Mouse (Mus musculus) adrenal gland, adult 10 weeks (tissue): Measurements from ENCODE around the gene Slirp. TPM values are rescaled to one million over a fixed set of nuclear protein-coding genes. Genes with fewer than 3 reads are reported as not detected.

Source experiments
- polyA plus RNA-seq: library from polyadenylated mRNA; stranded (reverse); fragments of 350-450 nt; fragmentation: Illumina TruSeq; extraction: RNeasy Lipid Tissue Mini Kit (QIAGEN cat#74804); gene quantifications from one replicate; pipeline ENCODE4 v1.2.3, GENCODE M21; 2014; ENCODE audit warnings: low read depth, low replicate concordance

The Slirp gene
- polyA plus RNA-seq = 171 TPM

GRCm38 (mm10) chr12:87443700-87444122, at the start of gene Slirp, which contains the start of gene Alkbh1:
Slirp (plus strand) TSS chr12:87443896.
Alkbh1 (minus strand) TSS chr12:87444017.

GRCm38 (mm10) chr12:87471964-87472786, 28.5 kb downstream of the Slirp start, which contains the start of gene Snw1:
Snw1 (minus strand) TSS chr12:87472274.

GRCm38 (mm10) chr12:87494421-87494820, 50.7 kb downstream of the Slirp start, which contains the start of gene Gm5788:
Gm5788 (plus strand) TSS chr12:87494721.

Other genes with a start within 250 kb of the Slirp start
- 2.5 TPM for gene Samd15, start 244.2 kb upstream of the Slirp start, polyA plus RNA-seq
- 54.9 TPM for gene Tmed8, start 243.4 kb upstream of the Slirp start, polyA plus RNA-seq
- 0.52 TPM for gene Noxred1, start 205.2 kb upstream of the Slirp start, polyA plus RNA-seq
- 22.5 TPM for gene Vipas39, start 177.6 kb upstream of the Slirp start, polyA plus RNA-seq
- 198 TPM for gene Ahsa1, start 177.4 kb upstream of the Slirp start, polyA plus RNA-seq
- gene Ism2, start 144.2 kb upstream of the Slirp start, polyA plus RNA-seq = not detected
- gene Sptlc2, start 55.5 kb upstream of the Slirp start, polyA plus RNA-seq = 359 TPM
- 20.1 TPM for gene Alkbh1, start 121 bp downstream of the Slirp start, polyA plus RNA-seq
- gene Snw1, start 28.4 kb downstream of the Slirp start, polyA plus RNA-seq = 102 TPM
- gene Gm5788, start 50.8 kb downstream of the Slirp start, polyA plus RNA-seq = not detected
- not detected for gene Gm8300, start 70.4 kb downstream of the Slirp start, polyA plus RNA-seq
- gene Oog1, start 158.8 kb downstream of the Slirp start, polyA plus RNA-seq = not detected
- gene Gm4027, start 175.0 kb downstream of the Slirp start, polyA plus RNA-seq = not detected
- not detected for gene Gm16381, start 200.7 kb downstream of the Slirp start, polyA plus RNA-seq